Mouse (Mus musculus) right cerebral cortex, postnatal 14 days (tissue): ENCODE measurements around the gene Rnaseh2c.
A peak's percentile ranks its signal among the peaks of the same experiment; 100 is the strongest.

Source experiments
- DNase-seq: peaks from one replicate; pipeline ENCODE4 v3.0.0; 2022

Rnaseh2c gene

DNA sequence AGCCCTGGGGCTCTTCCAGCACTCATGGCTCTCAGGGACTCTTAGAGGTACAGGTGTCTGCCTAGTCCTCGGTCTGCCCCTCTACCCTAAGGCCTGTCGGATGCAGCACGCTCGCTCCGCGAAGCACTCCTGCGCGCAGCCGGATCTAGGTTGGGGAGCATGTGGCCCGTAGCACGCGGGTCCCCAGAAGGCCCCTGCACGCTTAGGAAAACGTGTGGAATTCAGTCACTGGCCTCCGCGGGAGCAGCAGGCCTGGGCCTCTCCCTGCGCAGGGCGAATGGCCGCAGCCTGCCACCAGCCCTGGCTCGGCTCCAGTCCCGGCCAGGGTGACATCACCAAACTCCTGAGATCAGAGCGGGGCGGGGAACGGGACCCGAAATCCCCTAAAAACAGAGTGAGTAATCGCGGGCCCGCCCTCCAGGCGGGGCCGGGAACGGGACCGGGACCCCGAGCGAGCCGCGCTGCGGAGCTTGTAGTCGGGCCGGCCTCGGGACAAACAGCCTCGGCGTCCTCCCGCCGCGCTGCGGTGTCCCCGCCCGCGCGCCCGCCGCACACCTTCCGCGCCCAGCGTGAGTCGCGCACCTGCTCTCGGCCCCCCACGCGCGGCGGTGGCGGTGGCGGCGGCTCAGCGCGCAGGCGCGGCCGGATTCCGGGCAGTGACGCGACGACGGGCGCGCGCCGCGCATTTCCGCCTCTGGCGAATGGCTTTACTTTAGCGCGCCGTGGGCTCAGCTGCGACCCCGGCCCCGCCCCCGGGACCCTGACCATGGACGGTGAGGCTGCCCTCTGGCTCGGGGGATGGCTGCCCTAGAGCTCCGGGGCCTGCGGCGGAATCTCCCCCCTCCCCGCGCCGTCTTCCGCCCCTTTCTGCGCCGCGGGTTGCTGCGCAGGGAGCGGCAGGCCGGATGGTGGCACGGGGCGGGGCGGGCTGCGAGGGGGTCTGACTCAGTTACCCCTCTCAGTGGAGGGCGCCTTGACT lies 35.7 kb downstream of the Rnaseh2c start, which contains the start of gene Rela:
Gene Rela (plus strand): TSS at position 415 of the 979 bp plus-strand sequence.
- peak; percentile 89 for DNase-seq

DNA sequence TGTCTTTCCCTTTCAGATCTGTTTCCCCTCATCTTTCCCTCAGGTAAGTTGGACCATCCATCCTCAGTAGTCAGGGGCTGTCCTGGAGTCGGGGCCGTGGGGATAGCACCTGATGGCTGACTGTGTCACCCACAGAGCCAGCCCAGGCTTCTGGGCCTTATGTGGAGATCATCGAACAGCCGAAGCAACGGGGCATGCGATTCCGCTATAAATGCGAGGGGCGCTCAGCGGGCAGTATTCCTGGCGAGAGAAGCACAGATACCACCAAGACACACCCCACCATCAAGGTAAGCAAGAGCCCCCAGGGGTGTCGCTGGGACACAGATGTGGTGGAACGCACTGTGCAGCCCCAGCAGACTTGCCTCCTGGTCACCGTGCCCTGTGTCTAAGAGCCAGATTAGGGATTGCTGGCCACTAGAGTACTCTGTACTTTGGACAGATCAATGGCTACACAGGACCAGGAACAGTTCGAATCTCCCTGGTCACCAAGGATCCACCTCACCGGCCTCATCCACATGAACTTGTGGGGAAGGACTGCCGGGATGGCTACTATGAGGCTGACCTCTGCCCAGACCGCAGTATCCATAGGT lies 36.8 kb downstream of the Rnaseh2c start:
- DNase-seq, result no peak

DNA sequence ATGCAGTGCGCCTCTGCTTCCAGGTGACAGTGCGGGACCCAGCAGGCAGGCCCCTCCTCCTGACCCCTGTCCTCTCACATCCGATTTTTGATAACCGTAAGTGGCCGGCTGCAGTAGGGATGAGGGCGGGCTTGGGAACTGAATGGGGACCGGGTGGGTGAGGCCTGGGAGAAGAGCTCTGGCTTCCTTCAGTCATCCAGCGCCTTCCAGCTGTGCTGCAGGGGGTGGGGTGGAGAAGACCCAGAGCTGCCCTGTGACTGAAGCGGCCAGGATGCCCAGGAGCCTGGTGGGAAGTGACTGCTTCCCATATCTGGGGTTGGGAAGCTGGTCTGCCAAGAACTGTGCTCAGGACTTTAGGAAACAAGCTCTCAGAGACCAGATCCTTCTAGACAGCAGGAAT lies 38.7 kb downstream of the Rnaseh2c start:
- no peak for DNase-seq

DNA sequence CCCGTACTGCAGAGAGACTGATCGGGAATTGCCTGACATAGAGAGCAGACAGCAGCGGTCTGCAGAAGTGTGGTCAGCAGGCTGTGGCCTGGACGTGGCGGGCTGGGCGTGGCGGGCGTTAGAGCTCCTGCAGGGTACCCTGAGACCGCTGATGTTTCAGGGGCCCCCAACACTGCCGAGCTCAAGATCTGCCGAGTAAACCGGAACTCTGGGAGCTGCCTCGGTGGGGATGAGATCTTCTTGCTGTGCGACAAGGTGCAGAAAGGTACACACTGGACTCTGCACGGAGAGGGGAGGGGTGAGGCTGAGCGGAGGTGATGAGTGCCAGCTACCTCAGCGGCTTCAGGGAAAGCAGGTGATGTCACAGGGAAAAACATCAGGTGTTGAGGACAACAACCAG lies 39.3 kb downstream of the Rnaseh2c start:
- no peak for DNase-seq

DNA sequence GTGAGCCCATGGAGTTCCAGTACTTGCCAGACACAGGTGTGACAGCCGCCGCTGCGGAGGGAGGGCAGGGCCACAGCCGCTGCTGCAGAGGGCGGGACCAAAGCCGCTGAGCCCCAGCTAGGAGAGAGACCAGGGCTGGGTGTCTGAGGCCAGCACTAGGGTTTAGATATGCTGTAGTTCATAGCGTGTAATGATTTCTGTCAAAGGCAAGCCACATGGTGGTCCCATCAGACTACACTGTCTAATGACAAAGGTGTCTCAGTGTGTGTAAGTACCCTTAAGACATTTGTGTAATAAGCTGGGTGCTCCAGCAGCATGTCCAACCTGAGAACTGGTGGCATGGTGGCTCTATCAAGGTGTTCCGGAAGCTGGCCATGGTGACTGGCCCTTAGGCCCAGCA lies 40.0 kb downstream of the Rnaseh2c start:
- DNase-seq, result no peak

DNA sequence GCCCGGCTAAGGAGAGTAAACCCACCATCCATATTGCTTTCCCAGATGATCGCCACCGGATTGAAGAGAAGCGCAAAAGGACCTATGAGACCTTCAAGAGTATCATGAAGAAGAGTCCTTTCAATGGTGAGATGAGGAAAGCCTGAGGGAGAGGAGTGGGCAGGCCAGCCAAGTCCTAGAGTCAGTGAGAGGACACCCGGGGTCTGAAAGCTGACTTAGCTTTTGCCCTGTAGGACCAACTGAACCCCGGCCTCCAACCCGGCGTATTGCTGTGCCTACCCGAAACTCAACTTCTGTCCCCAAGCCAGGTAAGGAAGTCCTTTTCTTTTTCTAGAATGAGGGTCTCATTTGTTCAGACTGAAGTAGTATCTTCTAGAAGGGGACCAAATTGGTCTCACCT lies 43.6 kb downstream of the Rnaseh2c start:
- DNase-seq, result no peak

DNA sequence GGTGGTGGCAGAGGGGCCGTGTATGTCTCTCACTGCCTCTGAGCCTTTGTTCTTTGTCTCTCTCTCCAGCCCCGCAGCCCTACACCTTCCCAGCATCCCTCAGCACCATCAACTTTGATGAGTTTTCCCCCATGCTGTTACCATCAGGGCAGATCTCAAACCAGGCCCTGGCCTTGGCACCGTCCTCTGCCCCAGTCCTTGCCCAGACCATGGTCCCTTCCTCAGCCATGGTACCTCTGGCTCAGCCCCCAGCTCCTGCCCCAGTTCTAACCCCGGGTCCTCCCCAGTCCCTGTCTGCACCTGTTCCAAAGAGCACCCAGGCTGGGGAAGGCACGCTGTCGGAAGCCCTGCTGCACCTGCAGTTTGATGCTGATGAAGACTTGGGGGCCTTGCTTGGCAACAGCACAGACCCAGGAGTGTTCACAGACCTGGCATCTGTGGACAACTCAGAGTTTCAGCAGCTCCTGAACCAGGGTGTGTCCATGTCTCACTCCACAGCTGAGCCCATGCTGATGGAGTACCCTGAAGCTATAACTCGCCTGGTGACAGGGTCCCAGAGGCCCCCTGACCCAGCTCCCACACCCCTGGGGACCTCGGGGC lies 45.2 kb downstream of the Rnaseh2c start:
- no peak for DNase-seq

DNA sequence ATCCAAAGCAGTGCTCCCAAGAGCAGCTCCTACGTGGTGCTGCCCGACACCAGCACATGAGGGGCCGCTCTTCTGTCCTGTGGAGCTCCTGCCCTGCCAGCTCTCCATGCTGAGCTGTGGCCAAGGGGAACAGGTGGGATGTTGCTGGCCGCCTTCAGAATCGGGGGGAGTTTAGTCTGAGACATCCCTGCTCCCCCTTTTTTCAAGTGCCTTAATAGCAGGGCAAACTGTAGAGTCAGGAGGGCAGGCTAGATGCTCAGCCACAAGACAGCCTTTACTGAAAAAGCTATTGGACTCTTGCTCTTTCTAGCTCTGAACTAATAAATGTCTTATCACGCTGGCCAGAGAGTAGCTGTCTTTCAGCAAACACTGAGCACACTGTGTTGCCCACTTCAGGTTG lies 46.1 kb downstream of the Rnaseh2c start:
- DNase-seq, result no peak

DNA sequence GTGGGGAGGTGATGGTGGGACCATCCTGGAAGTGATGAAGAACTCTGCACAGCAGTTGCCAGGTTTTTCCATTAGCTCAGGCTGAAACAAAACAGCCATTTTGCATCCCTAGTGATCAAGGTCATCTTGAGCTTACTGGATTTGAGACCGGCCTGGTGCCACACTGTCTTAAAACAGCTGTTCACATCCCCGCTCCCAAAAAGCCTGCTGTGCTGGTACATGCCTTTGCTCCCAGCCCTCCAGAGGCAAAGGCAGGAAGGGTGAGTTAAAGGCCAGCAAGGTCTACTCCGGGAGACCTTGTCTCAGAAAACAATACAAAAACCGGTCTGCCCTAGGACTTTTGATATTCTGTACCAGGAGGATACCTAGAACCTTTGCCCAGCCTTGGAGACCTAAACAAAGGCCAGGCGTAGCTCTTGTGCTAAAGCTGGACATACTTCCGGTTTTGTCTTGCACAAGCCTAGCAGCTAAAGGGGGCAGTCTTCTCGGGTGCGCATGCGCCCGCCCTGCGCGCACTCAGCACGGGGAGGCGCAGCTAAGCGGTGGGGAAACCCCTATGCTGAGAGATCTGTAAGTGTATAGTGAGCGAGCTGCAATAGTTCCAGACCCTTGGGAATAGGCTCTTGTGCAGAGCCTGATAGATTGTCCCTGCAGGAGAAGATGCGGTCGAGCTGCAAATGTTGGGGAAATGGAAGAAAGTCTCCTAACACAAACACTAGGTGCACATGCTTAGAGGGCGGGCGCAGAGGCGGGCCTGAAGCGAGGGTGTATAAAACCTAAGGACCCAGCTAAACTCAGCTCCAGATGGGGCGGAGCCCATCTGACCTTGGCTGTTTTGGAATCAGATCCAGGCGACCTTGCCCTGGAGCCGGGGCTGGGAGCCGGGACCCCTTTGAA lies 47.0 kb downstream of the Rnaseh2c start:
- peak; percentile 67 for DNase-seq

DNA sequence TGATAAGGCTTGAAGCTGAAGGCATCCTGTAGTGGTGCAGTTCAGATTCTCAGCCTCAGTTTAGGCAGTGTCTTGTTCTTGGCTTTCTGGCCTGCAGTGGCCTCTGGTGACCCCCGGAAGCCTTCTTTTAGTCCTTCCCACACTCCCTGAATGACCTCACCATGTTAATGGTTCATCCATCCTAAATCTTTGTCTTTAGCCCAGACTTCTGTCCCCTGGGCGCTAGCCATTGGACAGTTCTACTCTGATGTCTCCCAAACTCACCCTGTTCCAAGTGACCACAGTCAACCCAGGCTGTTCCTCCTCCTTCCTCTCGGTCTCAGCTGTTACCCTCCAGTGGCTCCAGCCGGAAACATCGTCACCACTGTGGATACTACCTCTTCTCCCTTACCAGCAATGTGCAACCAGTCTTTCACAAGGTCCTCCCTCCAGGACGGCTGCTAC lies 47.6 kb downstream of the Rnaseh2c start:
- no peak for DNase-seq

DNA sequence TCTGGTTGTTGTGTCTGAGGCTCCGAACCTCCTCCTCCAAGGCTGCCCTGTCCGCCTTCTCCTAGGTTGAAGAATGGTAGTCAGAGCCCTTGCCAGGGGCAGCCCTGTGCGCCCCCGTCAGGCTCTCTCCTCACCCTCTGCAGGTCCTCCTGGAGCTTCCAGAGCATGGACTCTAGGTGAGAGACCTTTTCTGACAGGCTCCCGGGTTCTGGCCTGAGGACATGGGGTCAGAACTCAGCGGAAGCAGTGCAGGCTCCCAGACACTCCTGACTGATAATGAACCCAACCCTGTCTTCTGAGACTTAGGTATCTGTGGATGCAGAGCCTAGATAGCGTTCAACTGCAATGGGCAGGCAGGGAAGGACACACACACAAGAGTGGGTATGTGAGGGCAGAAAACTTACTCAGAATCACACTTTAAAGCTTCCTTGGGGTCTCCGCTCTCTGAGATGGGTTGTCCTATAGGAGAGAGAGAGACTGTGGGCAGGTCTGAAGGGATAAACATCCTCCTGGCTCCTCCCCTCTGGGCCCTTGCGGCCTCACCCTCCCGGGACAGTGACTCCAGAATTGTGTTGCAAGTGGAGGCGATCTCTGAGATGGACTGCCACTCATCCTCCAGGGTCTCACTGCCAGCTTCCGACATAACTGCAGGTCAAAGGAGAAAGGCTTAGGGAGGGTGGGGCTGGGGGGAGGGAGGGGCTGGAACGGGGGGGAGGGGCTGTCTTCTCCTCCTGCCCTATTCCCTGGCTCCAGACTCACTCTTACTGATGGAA lies 50.0 kb downstream of the Rnaseh2c start:
- DNase-seq, result no peak

DNA sequence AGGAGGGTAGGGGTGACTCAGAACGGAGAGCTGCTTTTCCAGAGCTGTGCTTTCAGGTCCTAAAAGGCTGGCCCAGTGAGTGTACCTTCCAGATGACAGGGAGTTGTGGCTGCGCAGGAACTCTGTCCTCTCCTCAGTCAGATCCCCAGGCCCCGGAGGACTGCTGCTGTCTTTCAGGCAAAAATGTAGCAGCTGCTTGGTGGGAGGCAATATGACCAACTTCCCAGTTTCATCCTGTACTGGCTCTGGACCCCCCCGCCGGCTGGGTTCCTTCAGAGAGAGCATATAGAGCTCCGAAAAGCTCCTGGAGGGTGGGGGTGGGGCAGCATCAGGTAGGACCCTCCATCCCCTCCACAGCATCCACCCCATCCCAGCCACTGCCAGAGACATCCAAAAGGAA lies 50.9 kb downstream of the Rnaseh2c start:
- no peak for DNase-seq

DNA sequence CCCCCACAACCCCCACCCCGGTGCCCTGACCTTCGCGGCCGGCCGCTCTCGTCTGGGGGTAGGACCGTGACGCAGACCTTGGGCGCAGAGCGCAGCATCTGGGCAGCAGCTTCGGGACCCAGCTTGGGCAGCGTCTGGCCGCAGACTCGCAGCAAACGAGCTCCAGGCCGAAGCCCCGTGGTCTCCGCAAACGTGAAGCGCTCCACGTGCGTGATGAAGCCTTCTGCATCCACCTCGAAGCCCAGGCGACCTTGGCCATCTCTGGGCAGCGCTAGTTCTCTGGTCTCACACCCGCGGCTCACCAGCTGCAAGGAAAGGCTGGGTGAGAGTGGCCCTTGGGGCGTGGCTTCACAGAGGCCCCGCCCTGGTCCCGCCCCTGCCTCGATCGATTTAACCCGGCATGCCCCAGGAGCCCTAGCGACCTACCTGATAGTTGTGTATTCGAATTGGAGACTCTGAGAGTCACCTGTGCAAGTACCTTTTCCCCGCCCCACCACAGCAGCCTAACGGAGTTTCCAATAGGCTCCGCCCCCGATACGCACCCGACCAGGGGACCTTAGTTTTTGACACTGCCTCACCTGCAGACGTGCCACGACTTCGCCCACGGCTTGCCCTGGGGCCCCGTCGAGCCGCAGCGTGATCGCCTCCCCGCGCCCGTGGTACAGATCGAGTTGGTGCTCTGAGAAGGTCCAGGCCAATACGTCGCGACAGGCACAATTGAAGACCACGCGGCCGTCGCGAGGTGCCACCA lies 52.5 kb downstream of the Rnaseh2c start:
- no peak for DNase-seq

DNA sequence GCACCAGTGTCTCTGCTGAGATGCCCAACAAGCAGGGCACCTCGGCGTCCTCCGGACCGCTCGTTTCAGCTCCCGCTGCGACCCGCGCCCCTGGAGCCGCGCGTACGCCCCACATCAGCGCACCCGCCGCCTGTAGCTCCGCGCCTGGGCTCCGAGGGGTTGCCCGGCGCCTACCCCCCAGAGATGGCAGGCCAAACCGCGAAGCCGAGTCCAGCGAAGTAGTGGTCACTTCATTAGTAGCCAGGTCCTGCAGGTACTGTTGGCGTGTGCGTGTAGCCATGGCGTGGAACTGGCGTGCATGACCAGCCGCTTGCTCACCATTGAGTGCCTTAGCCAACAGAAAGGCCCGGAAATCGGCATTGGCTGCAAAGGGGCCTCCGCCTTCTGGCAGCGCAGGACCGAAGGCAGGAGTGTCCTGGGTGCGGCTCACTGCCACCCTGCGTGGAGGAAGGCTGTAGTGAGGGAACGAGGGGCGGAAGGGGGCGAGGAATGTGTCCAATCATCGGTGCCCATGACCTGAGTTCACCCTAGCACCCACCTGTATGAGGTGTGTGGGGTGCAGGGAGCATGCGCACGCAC lies 53.1 kb downstream of the Rnaseh2c start:
- no peak for DNase-seq
